Mouse (Mus musculus) heart, embryonic 11.5 days (tissue): Measurements from ENCODE around the gene Klhl22. TPM values are rescaled to one million over a fixed set of nuclear protein-coding genes. Genes with fewer than 3 reads are reported as not detected.
A peak's percentile ranks its signal among the peaks of the same experiment; 100 is the strongest.

Experiments used
- ATAC-seq: fragments of 200-750 bp; cut with Nextera tagmentation; replicated peaks from 2 replicates; pipeline ENCODE4 v1.8.0; 2017; ENCODE audit warnings: moderate library complexity; ENCODE audit not compliant: insufficient number of reproducible peaks, low FRiP score, low TSS enrichment
- H3K27ac ChIP-seq: fragments of 300-500 bp; sonication (generic); 2 replicates; pipeline ENCODE4 v1.5.1; 2014; ENCODE audit warnings: mild to moderate bottlenecking, low read depth, low read length
- H3K27me3 ChIP-seq: fragments of 300-500 bp; sonication (generic); 2 replicates; pipeline ENCODE4 v1.6.1; 2014; ENCODE audit warnings: mild to moderate bottlenecking, low read length, mixed read lengths; ENCODE audit not compliant: control insufficient read depth, insufficient read depth
- H3K36me3 ChIP-seq: fragments of 300-500 bp; sonication (generic); 2 replicates; pipeline ENCODE4 v1.6.1; 2014; ENCODE audit warnings: mild to moderate bottlenecking, low read length, moderate library complexity, mixed read lengths; ENCODE audit not compliant: control insufficient read depth, insufficient read depth
- H3K4me1 ChIP-seq: fragments of 300-500 bp; sonication (generic); 2 replicates; pipeline ENCODE4 v1.6.1; 2014; ENCODE audit warnings: low read length; ENCODE audit not compliant: control insufficient read depth, insufficient read depth
- H3K4me2 ChIP-seq: fragments of 300-500 bp; sonication (generic); 2 replicates; pipeline ENCODE4 v1.6.1; 2014; ENCODE audit warnings: mild to moderate bottlenecking, moderate library complexity
- H3K4me3 ChIP-seq: fragments of 300-500 bp; sonication (generic); 2 replicates; pipeline ENCODE4 v1.5.1; 2014; ENCODE audit warnings: low read depth, low read length
- H3K9ac ChIP-seq: fragments of 300-500 bp; sonication (generic); 2 replicates; pipeline ENCODE4 v1.6.1; 2014; ENCODE audit warnings: mild to moderate bottlenecking, low read depth, low read length, moderate library complexity
- H3K9me3 ChIP-seq: fragments of 300-500 bp; sonication (generic); replicated peaks from 2 replicates; pipeline ENCODE4 v1.6.1; 2016; ENCODE audit warnings: low read length; ENCODE audit not compliant: control insufficient read depth
- WGBS: fragments of 180-500 bp; shearing (Covaris S2); extraction: QIAGEN DNeasy Blood & Tissue Kit; methylation state at CpG from one replicate; pipeline ENCODE4 v1.1.7; 2014; ENCODE audit not compliant: insufficient replicate concordance; 5-methylcytosine and 5-hydroxymethylcytosine counted together
- polyA plus RNA-seq: library from polyadenylated mRNA; unstranded; fragments of >200 nt; fragmentation: Nextera tagmentation; extraction: Ambion mirVana; gene quantifications from 2 replicates; pipeline ENCODE4 v1.2.1, GENCODE M21; 2014

The Klhl22 gene
- polyA plus RNA-seq, 1 experiment from 2014 or later = 43.2 TPM

DNA sequence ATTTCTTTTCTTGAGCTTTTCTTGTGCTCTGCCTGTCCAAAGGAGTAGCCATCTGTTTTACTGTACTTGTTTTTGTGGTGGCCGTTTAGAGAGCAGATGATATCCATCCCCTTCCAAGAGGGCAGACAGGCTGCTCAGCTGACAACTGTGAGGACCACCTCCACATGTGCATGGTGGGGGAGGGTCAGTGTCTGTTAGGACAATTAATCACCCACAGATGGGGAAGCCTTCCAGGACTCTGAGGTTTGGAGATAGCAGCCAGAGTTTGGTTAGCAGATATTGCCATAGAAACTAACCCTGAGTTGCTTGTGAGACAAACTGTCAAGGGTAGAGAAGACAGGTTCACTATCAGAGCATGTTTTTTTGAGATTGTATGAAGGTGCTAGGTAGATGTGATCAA is 1.7 kb downstream of the Klhl22 start:
- H3K9me3 ChIP-seq = no peaks in the 10 kb centered on the region
- H3K9ac ChIP-seq = no peak overlapping the region
- ATAC-seq = no peak
- no peak overlapping the region for H3K27ac ChIP-seq
- H3K4me1 ChIP-seq = peaks cover 15% of the 10 kb centered on the region
- WGBS = 36% methylated on average over 1 of the region's 1 CpGs
- H3K4me2 ChIP-seq = peak overlapping the region; percentile 93; the same call in 1 of the 2 replicates
- H3K4me3 ChIP-seq = no peak overlapping the region
- H3K36me3 ChIP-seq = no peaks in the 10 kb centered on the region
- H3K27me3 ChIP-seq = no peaks in the 10 kb centered on the region

- ATAC-seq = no peak
- Histone ChIP-seq H3K27ac (no peak overlapping the region), H3K36me3 (0 out of 2 replicates have a peak, but pooled peaks cover 6% of the 10 kb centered on the region), H3K4me3 (no peak overlapping the region), H3K4me2 (no peak overlapping the region), H3K9me3 (no peaks in the 10 kb centered on the region), H3K27me3 (no peaks in the 10 kb centered on the region), H3K9ac (no peak overlapping the region), H3K4me1 (peaks cover 15% of the 10 kb centered on the region)
- WGBS = 71% methylated on average over 4 of the region's 4 CpGs
Measured at GRCm38 (mm10) chr16:17764108-17764511, 4.7 kb downstream of the Klhl22 start.

DNA sequence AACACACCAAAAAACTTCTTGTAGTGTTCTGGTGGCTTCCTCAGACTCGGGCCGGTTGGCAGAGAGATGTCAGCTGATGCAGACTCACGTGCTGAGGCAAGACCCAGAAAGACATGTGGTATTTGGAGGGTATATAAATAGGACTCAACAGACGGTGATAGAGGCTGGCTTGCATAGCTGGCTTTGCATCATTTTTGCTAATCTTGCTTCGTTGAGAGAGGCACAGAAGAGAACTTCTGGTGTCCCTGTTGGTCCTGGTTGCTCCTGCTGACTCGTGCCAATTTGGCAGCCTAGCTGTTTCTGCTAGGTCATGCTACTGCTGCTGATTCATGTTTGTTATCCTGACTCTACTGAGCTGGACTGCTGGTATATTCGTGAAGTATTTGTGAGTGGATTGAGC is 9.4 kb downstream of the Klhl22 start:
- 58% methylated on average over 7 of the region's 7 CpGs for WGBS
- Histone ChIP-seq H3K36me3 (peaks cover 14% of the 10 kb centered on the region), H3K9ac (no peak overlapping the region), H3K4me3 (no peak overlapping the region), H3K27ac (no peak overlapping the region), H3K27me3 (no peaks in the 10 kb centered on the region), H3K4me1 (0 out of 2 replicates have a peak, but pooled peaks cover 3% of the 10 kb centered on the region), H3K9me3 (no peaks in the 10 kb centered on the region), H3K4me2 (no peak overlapping the region)
- no peak for ATAC-seq

- Histone ChIP-seq H3K9ac (no peak overlapping the region), H3K4me1 (no peaks in the 10 kb centered on the region), H3K36me3 (peaks cover 14% of the 10 kb centered on the region), H3K27ac (no peak overlapping the region), H3K27me3 (no peaks in the 10 kb centered on the region), H3K9me3 (no peaks in the 10 kb centered on the region), H3K4me2 (no peak overlapping the region), H3K4me3 (no peak overlapping the region)
- 73% methylated on average over 4 of the region's 4 CpGs for WGBS
- ATAC-seq = no peak
Measured at GRCm38 (mm10) chr16:17771117-17771865, 11.9 kb downstream of the Klhl22 start.

DNA sequence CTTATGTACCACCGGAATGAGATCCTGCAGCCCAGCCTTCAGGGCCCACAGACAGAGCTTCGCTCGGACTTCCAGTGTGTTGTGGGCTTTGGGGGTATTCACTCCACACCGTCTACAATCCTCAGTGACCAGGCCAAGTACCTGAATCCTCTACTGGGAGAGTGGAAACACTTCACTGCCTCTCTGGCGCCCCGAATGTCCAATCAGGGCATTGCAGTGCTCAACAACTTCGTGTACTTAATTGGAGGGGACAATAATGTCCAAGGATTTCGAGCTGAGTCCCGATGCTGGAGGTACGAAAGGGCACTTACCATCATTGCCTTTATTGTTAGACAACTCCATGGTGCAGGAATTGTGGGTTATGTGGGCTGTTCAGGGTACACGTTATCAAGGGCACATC is 17.4 kb downstream of the Klhl22 start:
- no peak overlapping the region for H3K27ac ChIP-seq
- H3K4me2 ChIP-seq = no peak overlapping the region
- H3K27me3 ChIP-seq = no peaks in the 10 kb centered on the region
- no peaks in the 10 kb centered on the region for H3K4me1 ChIP-seq
- peaks cover 20% of the 10 kb centered on the region for H3K36me3 ChIP-seq
- H3K9ac ChIP-seq = no peak overlapping the region
- no peak overlapping the region for H3K4me3 ChIP-seq
- no peak for ATAC-seq
- H3K9me3 ChIP-seq = no peaks in the 10 kb centered on the region
- WGBS = 62% methylated on average over 11 of the region's 11 CpGs

GRCm38 (mm10) chr16:17778223-17778622 is 18.8 kb downstream of the Klhl22 start:
- H3K36me3 ChIP-seq = peaks cover 16% of the 10 kb centered on the region
- no peak overlapping the region for H3K9ac ChIP-seq
- no peak overlapping the region for H3K27ac ChIP-seq
- 71% methylated on average over 4 of the region's 4 CpGs for WGBS
- no peak overlapping the region for H3K4me3 ChIP-seq
- no peak overlapping the region for H3K4me2 ChIP-seq
- ATAC-seq = no peak
- H3K9me3 ChIP-seq = no peaks in the 10 kb centered on the region
- no peaks in the 10 kb centered on the region for H3K27me3 ChIP-seq
- H3K4me1 ChIP-seq = no peaks in the 10 kb centered on the region

GRCm38 (mm10) chr16:17779692-17780091 is 20.3 kb downstream of the Klhl22 start:
- Histone ChIP-seq H3K27me3 (no peaks in the 10 kb centered on the region), H3K4me1 (no peaks in the 10 kb centered on the region), H3K36me3 (peaks cover 16% of the 10 kb centered on the region), H3K4me2 (no peak overlapping the region), H3K4me3 (no peak overlapping the region), H3K9me3 (no peaks in the 10 kb centered on the region), H3K27ac (no peak overlapping the region), H3K9ac (no peak overlapping the region)
- WGBS = 84% methylated on average over 1 of the region's 1 CpGs
- ATAC-seq = no peak

- Histone ChIP-seq H3K27me3 (no peaks in the 10 kb centered on the region), H3K4me1 (no peaks in the 10 kb centered on the region), H3K4me2 (no peak overlapping the region), H3K9ac (no peak overlapping the region), H3K27ac (no peak overlapping the region), H3K9me3 (no peaks in the 10 kb centered on the region), H3K4me3 (no peak overlapping the region), H3K36me3 (peaks cover 11% of the 10 kb centered on the region)
- ATAC-seq = no peak
- WGBS = 58% methylated on average over 3 of the region's 3 CpGs
Measured at GRCm38 (mm10) chr16:17785337-17785736, 25.9 kb downstream of the Klhl22 start.

- H3K9me3 ChIP-seq = no peaks in the 10 kb centered on the region
- H3K27me3 ChIP-seq = peaks cover 20% of the 10 kb centered on the region
- peaks cover 6% of the 10 kb centered on the region for H3K4me1 ChIP-seq
- no peak for ATAC-seq
- no peak overlapping the region for H3K27ac ChIP-seq
- no peak overlapping the region for H3K4me3 ChIP-seq
- 76% methylated on average over 3 of the region's 3 CpGs for WGBS
- peaks cover 16% of the 10 kb centered on the region for H3K36me3 ChIP-seq
- H3K9ac ChIP-seq = no peak overlapping the region
- H3K4me2 ChIP-seq = no peak overlapping the region
Measured at GRCm38 (mm10) chr16:17792728-17793127, 33.3 kb downstream of the Klhl22 start.
